Mouse (Mus musculus): ENCODE data around the gene Cep57.
A peak's percentile ranks its signal among the peaks of the same experiment; 100 is the strongest.

DNA sequence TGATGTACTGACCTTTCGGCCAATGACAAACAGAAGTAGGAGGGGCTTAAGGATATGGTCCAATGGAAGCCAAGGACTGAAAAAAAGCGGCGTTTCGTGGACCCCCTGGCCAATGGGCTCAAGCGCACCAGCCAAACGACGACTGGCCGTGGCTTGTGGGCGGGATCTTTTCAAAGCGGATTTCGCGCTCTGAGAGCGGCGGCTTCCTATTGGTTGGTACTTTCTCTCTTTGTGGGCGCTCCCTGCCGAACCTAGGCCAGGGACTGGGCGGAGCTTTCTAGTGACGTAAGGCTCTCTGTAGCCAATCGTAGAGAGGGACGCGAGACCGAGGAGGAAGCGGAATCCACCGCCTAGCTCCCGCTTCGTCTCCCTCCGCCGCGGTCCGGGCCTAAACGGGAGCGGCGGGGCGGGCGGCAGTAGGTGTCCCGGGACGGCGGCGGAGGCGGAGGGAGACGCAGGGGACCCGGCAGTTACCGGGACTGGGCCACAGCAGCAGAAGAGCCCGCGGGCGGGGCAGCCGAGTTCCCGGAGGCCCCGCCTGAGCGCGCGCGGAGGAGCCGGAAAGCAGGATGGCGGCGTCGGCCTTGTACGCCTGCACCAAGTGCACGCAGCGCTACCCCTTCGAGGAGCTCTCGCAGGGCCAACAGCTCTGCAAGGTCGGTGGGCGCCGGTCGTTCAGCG, 639 bp upstream of the Cep57 start, which contains the start of gene Fam76b:
- peak; percentile 58; the same call in 1 of the 2 replicates for TF ChIP-seq POLR2A (IDR thresholded peaks at IDR 0.05; ENCODE audit: borderline replicate concordance, insufficient read depth, low read length)
- no peak for TF ChIP-seq CTCF (IDR thresholded peaks at IDR 0.05; ENCODE audit: borderline replicate concordance, insufficient read depth, low read depth, low read length)

Measured in cerebellum, adult 2 months (tissue).